Mouse (Mus musculus): Measurements from ENCODE around the gene Atp5b. TPM values are rescaled to one million over a fixed set of nuclear protein-coding genes. Genes with fewer than 3 reads are reported as not detected.
"Not testable (repeated sequence)": the region's sequence is repeated elsewhere in the genome, so short reads cannot be mapped to it uniquely, and the experiment has no call there.

The Atp5b gene
- polyA plus RNA-seq, 1 experiment from 2014 or later: 1,910 TPM

GRCm38 (mm10) chr10:128070432-128070831 is 12.6 kb upstream of the Atp5b start:
- not testable (repeated sequence) for H3K9me3 ChIP-seq (replicated peaks); ATAC-seq (ENCODE audit: insufficient number of reproducible peaks, low FRiP score, low TSS enrichment, low read depth); H3K4me1 ChIP-seq; H3K9ac ChIP-seq; H3K4me3 ChIP-seq (replicated peaks); H3K4me2 ChIP-seq (replicated peaks); H3K27ac ChIP-seq (replicated peaks); H3K27me3 ChIP-seq
- H3K36me3 ChIP-seq: peaks cover 56% of the 10 kb centered on the region
- WGBS: 90% methylated on average over 2 of the region's 2 CpGs

- WGBS: 78% methylated on average over 5 of the region's 5 CpGs
- H3K27ac ChIP-seq (replicated peaks); H3K4me3 ChIP-seq (replicated peaks); H3K4me2 ChIP-seq (replicated peaks); H3K9me3 ChIP-seq (replicated peaks); H3K27me3 ChIP-seq; H3K4me1 ChIP-seq; ATAC-seq (ENCODE audit: insufficient number of reproducible peaks, low FRiP score, low TSS enrichment, low read depth); H3K9ac ChIP-seq: not testable (repeated sequence)
- H3K36me3 ChIP-seq: peaks cover 28% of the 10 kb centered on the region
Observed at GRCm38 (mm10) chr10:128078269-128078668, 4.8 kb upstream of the Atp5b start.

GRCm38 (mm10) chr10:128080496-128080895 is 2.6 kb upstream of the Atp5b start:
- WGBS: 71% methylated on average over 1 of the region's 1 CpGs
- Histone ChIP-seq H3K27me3 (no peaks in the 10 kb centered on the region), H3K9ac (no peak overlapping the region), H3K4me3 (replicated peaks) (no peak overlapping the region), H3K27ac (replicated peaks) (no peak overlapping the region), H3K4me2 (replicated peaks) (no peak overlapping the region), H3K36me3 (peaks cover 29% of the 10 kb centered on the region), H3K4me1 (peaks cover 19% of the 10 kb centered on the region), H3K9me3 (replicated peaks) (no peaks in the 10 kb centered on the region)
- no peak for ATAC-seq (ENCODE audit: insufficient number of reproducible peaks, low FRiP score, low TSS enrichment, low read depth)

- no peaks in the 10 kb centered on the region for H3K9me3 ChIP-seq (replicated peaks)
- no peak overlapping the region; the same call in 1 of the 2 replicates for H3K9ac ChIP-seq
- peaks cover 23% of the 10 kb centered on the region for H3K4me1 ChIP-seq
- WGBS: 43% methylated on average over 6 of the region's 6 CpGs
- no peaks in the 10 kb centered on the region for H3K27me3 ChIP-seq
- peak overlapping the region; percentile 67 for H3K4me2 ChIP-seq (replicated peaks)
- no peak for ATAC-seq (ENCODE audit: insufficient number of reproducible peaks, low FRiP score, low TSS enrichment, low read depth)
- H3K27ac ChIP-seq (replicated peaks): peak overlapping the region; percentile 80; the same call in 1 of the 2 replicates
- H3K36me3 ChIP-seq: peaks cover 39% of the 10 kb centered on the region
- peak overlapping the region; percentile 69 for H3K4me3 ChIP-seq (replicated peaks)
Observed at GRCm38 (mm10) chr10:128081807-128082476, 1.1 kb upstream of the Atp5b start.

- 10% methylated on average over 9 of the region's 9 CpGs for WGBS
- Histone ChIP-seq H3K27ac (replicated peaks) (peak overlapping the region; percentile 80), H3K36me3 (peaks cover 39% of the 10 kb centered on the region)
Observed at GRCm38 (mm10) chr10:128082477-128082808, 630 bp upstream of the Atp5b start.

GRCm38 (mm10) chr10:128083688-128084087 is 615 bp downstream of the Atp5b start:
- peak overlapping the region; percentile 95 for H3K9ac ChIP-seq
- ATAC-seq (ENCODE audit: insufficient number of reproducible peaks, low FRiP score, low TSS enrichment, low read depth): no peak

More at GRCm38 (mm10) chr10:128082477-128082808, 630 bp upstream of the Atp5b start:
- H3K9me3 ChIP-seq (replicated peaks): no peaks in the 10 kb centered on the region
- H3K27me3 ChIP-seq: no peaks in the 10 kb centered on the region
- H3K4me1 ChIP-seq: peaks cover 23% of the 10 kb centered on the region
- peak overlapping the region; percentile 69 for H3K4me3 ChIP-seq (replicated peaks)
- H3K4me2 ChIP-seq (replicated peaks): peak overlapping the region; percentile 67
- H3K9ac ChIP-seq: peak overlapping the region; percentile 62
- ATAC-seq (ENCODE audit: insufficient number of reproducible peaks, low FRiP score, low TSS enrichment, low read depth): no peak

GRCm38 (mm10) chr10:128084160-128084559 is 1.1 kb downstream of the Atp5b start:
- Histone ChIP-seq H3K27ac (replicated peaks) (peak overlapping the region; percentile 77), H3K4me2 (replicated peaks) (peak overlapping the region; percentile 80), H3K9me3 (replicated peaks) (no peaks in the 10 kb centered on the region), H3K4me3 (replicated peaks) (peak overlapping the region; percentile 69), H3K4me1 (peaks cover 23% of the 10 kb centered on the region), H3K27me3 (no peaks in the 10 kb centered on the region), H3K36me3 (peaks cover 51% of the 10 kb centered on the region), H3K9ac (peak overlapping the region; percentile 95)
- ATAC-seq (ENCODE audit: insufficient number of reproducible peaks, low FRiP score, low TSS enrichment, low read depth): no peak
- WGBS: 4% methylated on average over 3 of the region's 3 CpGs

More at GRCm38 (mm10) chr10:128083688-128084087, 615 bp downstream of the Atp5b start:
- H3K27ac ChIP-seq (replicated peaks): peak overlapping the region; percentile 77
- H3K27me3 ChIP-seq: no peaks in the 10 kb centered on the region
- H3K4me1 ChIP-seq: peaks cover 23% of the 10 kb centered on the region
- peaks cover 46% of the 10 kb centered on the region for H3K36me3 ChIP-seq
- H3K9me3 ChIP-seq (replicated peaks): no peaks in the 10 kb centered on the region
- peak overlapping the region; percentile 80 for H3K4me2 ChIP-seq (replicated peaks)
- peak overlapping the region; percentile 69 for H3K4me3 ChIP-seq (replicated peaks)
- under 1% methylated on average over 22 of the region's 22 CpGs for WGBS

GRCm38 (mm10) chr10:128086391-128086790 is 3.3 kb downstream of the Atp5b start:
- no peaks in the 10 kb centered on the region for H3K9me3 ChIP-seq (replicated peaks)
- no peak overlapping the region for H3K4me3 ChIP-seq (replicated peaks)
- H3K27ac ChIP-seq (replicated peaks): no peak overlapping the region
- H3K27me3 ChIP-seq: no peaks in the 10 kb centered on the region
- H3K4me2 ChIP-seq (replicated peaks): no peak overlapping the region
- no peak overlapping the region for H3K9ac ChIP-seq
- H3K4me1 ChIP-seq: peaks cover 33% of the 10 kb centered on the region
- WGBS: 75% methylated on average over 6 of the region's 6 CpGs
- no peak for ATAC-seq (ENCODE audit: insufficient number of reproducible peaks, low FRiP score, low TSS enrichment, low read depth)
- peaks cover 60% of the 10 kb centered on the region for H3K36me3 ChIP-seq

GRCm38 (mm10) chr10:128087216-128087615 is 4.1 kb downstream of the Atp5b start:
- H3K9ac ChIP-seq; H3K4me3 ChIP-seq (replicated peaks); ATAC-seq (ENCODE audit: insufficient number of reproducible peaks, low FRiP score, low TSS enrichment, low read depth); H3K9me3 ChIP-seq (replicated peaks); H3K4me2 ChIP-seq (replicated peaks); H3K27ac ChIP-seq (replicated peaks); H3K27me3 ChIP-seq: not testable (repeated sequence)
- H3K36me3 ChIP-seq: peaks cover 60% of the 10 kb centered on the region
- WGBS: 68% methylated on average over 2 of the region's 2 CpGs
- H3K4me1 ChIP-seq: peaks cover 34% of the 10 kb centered on the region

- no peak for ATAC-seq (ENCODE audit: insufficient number of reproducible peaks, low FRiP score, low TSS enrichment, low read depth)
- no peak overlapping the region for H3K9ac ChIP-seq
- H3K36me3 ChIP-seq: peaks cover 60% of the 10 kb centered on the region
- no peaks in the 10 kb centered on the region for H3K9me3 ChIP-seq (replicated peaks)
- no peak overlapping the region for H3K4me2 ChIP-seq (replicated peaks)
- H3K4me3 ChIP-seq (replicated peaks): no peak overlapping the region
- no peak overlapping the region for H3K27ac ChIP-seq (replicated peaks)
- WGBS: 91% methylated on average over 5 of the region's 5 CpGs
- peaks cover 35% of the 10 kb centered on the region for H3K4me1 ChIP-seq
- H3K27me3 ChIP-seq: no peaks in the 10 kb centered on the region
Observed at GRCm38 (mm10) chr10:128088181-128088580, 5.1 kb downstream of the Atp5b start.

- Histone ChIP-seq H3K27ac (replicated peaks) (no peak overlapping the region), H3K27me3 (no peaks in the 10 kb centered on the region), H3K4me3 (replicated peaks) (no peak overlapping the region), H3K4me2 (replicated peaks) (no peak overlapping the region), H3K9ac (no peak overlapping the region), H3K36me3 (peaks cover 52% of the 10 kb centered on the region), H3K4me1 (peaks cover 49% of the 10 kb centered on the region), H3K9me3 (replicated peaks) (no peaks in the 10 kb centered on the region)
- ATAC-seq (ENCODE audit: insufficient number of reproducible peaks, low FRiP score, low TSS enrichment, low read depth): no peak
- WGBS: 71% methylated on average over 5 of the region's 5 CpGs
Observed at GRCm38 (mm10) chr10:128089842-128090241, 6.8 kb downstream of the Atp5b start.

Data from embryonic facial prominence, embryonic 15.5 days (tissue).